Mouse (Mus musculus): ENCODE data around the gene Farp1.

Gene Farp1

GRCm38 (mm10) chr14:121057750-121058149, 22.8 kb downstream of the Farp1 start:
- DNase-seq (ENCODE audit: low spot score in 2 of 2), result no peak

DNA sequence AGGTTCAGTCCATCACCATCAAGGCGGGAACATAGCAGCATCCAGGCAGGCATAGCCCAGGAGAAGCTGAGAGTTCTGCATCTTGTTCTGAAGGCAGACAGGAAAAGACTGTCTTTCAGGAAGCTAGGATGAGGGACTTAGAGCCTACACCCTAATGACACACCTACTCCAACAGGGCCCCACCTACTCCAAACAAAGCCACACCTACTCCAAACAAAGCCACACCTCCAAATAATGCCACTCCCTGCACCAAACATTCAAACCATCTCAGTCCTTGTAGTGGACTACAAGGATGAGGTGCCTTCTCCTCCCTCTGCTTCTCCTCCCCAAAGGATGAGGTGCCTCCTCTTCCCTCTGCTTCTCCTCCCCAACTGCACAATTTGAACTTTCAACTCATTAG, 23.5 kb downstream of the Farp1 start:
- no peak for DNase-seq (ENCODE audit: low spot score in 2 of 2)

DNA sequence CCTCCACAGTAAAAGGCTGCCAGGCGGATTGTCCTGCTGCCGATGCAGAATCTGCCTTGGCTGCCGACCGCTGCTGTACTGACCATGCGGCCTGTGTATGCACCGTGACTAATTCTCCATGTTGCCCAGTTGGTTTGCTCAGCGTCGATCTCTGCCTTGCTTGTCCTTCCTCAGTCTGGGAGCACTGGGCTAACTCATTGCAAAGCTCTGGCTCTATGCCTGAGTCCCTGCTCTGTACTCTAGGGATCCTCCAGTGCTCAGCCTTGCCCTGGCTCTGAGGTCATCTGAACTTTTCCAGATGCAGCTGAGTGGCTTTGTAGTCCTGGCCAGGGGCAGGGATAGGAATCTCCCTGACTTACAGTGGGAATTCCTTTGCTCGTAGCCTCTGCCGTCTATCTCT, 24.3 kb downstream of the Farp1 start:
- no peak for DNase-seq (ENCODE audit: low spot score in 2 of 2)

- no peak for DNase-seq (ENCODE audit: low spot score in 2 of 2)
Measured at GRCm38 (mm10) chr14:121060484-121060883, 25.5 kb downstream of the Farp1 start.

DNA sequence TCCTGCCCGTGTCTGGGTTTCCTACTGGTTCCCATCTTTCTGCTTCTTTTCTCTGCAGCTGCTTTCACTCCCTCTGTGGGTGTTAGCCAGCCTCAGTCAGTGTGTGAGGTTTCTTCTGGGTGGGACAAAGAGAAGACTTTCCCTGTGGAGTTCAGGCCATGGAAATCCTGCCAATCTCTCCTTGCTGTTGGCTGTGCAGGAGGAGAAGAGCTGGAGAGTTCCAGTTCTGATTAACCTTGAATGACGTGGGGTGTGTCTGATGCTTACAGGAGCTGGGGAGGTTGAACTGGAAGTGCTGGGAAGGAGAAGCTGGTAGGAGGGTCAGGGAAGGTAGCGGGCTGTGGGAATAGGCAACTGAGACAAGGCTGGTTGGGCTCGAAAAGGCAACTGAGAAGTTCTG, 26.7 kb downstream of the Farp1 start:
- DNase-seq (ENCODE audit: low spot score in 2 of 2), result no peak

DNA sequence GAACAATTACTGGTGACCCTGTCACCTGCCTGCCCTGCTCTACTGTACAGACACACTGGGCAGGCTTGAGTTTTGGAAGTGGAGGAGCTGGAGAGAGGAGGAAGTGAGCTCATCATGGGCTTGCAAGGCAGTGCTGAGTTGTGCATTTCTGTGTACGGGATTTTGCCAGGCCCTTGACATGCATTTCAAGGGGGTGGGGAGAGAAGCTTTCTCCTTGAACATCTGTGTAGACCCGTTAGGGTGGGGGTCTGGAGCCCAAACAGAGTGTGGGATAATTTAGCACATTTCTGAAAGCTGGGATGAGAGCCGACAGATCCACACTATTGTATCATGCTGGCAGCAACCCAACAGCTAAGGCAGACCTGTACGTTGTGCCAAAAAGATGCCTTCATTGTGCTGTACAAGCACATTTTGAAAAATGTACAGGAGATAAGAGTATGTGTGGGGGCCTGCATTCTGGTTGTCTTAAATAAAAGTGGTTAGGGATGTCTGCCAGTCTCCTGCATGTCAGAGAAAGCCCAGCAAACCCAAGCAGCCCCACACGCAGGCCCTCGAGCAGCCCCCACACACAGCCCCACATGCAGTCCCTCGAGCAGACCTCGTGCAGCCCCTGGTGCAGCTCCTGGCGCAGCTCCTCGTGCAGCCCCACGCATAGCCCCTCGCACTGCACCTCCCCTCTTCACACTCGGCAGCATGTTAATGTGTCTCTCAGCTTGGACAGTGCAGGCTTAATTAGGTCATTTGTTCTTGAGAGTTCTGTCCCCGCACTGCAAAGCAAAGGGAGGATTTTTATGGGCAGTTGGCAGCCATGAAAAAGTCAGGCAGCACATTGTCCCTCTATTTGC, 27.5 kb downstream of the Farp1 start:
- no peak for DNase-seq (ENCODE audit: low spot score in 2 of 2)

- no peak for DNase-seq (ENCODE audit: low spot score in 2 of 2)
Measured at GRCm38 (mm10) chr14:121064726-121065125, 29.7 kb downstream of the Farp1 start.

DNA sequence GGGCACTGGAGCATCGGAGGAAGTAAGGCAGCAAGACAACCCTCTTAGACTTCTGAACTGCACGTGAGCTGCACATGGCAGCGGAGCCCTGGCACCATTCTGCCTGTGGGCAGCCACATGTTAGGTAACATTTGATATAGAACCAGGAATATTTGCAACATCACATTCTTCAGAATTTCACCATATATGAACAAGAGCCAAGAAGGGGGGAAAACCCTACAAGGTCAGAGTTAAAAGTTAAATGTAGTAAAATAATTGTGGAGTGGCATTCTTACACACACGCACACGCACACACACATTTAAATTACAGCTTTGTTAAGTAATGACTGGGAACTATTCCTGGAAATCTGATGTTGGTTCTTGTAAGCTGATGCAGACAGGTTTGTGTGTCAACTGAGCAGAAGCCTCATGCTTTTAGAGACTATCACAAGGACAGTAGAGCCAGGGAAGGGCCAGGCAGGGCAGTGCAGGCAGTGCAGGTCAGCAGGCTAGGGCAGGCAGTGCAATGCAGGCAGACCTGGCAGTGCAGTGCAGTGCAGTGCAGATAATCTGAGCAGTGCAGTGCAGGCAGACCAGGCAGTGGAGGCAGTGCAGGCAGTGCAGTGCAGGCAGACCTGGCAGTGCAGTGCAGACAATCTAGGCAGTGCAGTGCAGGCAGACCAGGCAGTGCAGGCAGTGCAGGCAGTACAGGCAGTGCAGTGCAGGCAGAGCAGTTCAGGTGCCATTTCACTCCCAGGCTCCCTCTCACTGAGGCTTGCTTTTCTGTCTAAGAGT, 38.3 kb downstream of the Farp1 start:
- no peak for DNase-seq (ENCODE audit: low spot score in 2 of 2)

- no peak for DNase-seq (ENCODE audit: low spot score in 2 of 2)
Measured at GRCm38 (mm10) chr14:121074197-121074734, 39.3 kb downstream of the Farp1 start.

GRCm38 (mm10) chr14:121080739-121081138, 45.7 kb downstream of the Farp1 start:
- DNase-seq (ENCODE audit: low spot score in 2 of 2), result no peak

DNA sequence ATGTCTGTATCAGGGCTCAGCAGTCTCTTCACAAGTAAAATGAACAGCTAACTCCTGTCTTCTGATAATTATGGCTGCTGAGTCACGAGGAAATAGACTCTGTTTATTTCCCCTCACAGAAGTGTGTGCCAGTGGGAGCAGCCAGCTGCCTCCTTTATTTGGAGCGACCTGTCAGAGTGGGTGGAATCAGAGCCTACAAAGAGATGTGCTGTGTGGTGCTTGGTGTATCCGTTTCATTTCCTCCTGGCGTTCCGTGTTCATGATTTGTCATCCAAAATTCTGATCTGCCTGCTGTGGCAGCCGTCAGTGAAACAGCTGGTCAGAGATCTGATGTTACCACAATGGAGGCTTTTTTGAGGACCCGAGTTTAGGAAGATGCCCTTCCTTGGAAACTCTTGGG, 47.3 kb downstream of the Farp1 start:
- no peak for DNase-seq (ENCODE audit: low spot score in 2 of 2)

DNA sequence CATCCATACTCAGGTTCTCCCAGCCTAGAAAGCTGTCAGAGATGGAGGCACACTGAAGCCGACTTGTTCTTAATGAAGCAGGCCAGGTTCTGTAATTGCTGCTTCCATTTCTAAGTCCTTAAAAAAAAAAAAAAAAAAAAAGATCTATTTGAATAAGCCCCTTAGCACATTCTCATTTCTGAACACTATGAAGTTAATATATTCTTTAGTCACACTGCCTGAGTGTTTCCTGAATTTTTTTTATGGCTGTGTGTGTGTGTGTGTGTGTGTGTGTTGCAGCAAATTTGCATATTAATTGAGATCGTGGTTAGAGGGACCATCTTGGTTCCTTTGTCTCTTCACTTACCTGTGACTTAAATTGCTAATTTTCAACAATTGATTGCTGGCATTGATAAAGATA, 47.8 kb downstream of the Farp1 start:
- DNase-seq (ENCODE audit: low spot score in 2 of 2), result no peak

GRCm38 (mm10) chr14:121083352-121083751, 48.4 kb downstream of the Farp1 start:
- no peak for DNase-seq (ENCODE audit: low spot score in 2 of 2)

DNA sequence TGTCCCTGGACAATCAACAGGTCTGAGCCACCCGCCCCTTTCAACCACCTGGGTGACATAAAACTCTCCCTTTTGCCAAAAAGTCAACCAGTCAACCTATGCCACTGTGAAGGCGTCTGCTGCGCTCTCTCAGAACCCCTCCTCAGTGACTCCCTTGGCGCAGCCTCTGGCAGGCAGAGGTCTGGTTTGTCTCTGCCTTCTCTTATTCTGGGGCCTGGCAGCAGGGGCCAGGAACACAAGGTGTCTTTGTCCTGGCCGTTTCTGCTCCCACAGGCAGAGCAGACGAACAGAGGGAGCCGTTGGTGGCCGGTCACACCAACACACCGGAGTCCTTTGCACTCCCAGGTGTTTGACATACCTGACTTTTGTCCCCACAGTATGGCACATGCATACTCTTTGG, 57.5 kb downstream of the Farp1 start:
- DNase-seq (ENCODE audit: low spot score in 2 of 2), result no peak

DNA sequence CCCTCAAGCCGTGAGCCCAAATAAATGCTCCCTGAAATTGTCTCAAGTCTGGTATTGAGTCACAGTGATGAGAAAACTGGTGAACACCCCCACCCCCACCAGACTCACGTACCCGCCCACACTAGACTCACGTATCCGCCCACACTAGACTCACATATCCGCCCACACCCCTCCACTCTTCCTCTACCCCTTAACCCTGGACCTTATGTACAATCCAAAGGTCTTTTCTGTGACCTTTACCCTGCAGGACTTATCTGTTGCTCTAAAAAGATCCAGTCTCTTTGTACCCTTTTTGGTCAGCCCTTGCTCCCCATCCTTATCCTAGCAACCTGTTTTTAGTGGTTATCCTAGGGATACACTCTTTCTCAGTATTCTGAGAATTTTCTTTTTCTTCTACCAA, 58.9 kb downstream of the Farp1 start:
- no peak for DNase-seq (ENCODE audit: low spot score in 2 of 2)

DNA sequence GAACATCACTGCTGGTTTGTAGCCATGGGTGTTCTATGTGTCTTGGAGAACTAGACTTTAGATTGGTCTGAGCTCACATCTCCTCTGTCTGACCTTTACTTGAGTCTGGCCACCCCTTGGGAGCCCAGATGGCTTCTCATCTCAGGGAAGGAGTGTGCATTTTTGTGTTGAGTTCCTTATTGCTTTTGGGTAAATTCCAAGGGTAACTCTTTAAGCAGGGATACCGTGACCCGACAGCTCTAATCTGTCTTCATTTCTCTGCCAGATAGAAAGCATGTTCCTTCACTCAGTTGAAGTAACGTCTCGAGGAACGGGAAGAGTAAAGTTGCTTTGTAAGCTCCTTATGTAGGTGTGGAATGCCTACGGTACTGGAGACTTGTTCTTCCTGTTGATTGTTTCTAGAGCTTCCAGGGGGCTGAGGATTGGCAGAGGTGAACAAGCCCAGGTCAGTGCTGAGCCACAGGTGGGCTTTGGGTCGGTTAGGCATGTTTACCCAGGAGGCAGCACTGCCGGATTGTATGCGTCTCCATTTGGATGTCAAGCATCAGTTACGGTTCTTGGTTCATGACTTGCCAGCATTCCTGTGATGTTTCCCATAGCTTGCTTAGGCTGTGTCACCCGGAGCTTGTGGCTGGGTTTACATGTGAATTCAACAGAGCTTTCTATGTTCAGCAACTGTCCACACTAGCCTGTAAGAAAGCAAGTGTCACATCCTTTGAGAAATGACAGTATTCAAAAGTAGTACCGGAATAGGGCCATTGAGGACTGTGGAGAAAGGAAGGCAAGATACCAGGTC, 62.8 kb downstream of the Farp1 start:
- DNase-seq (ENCODE audit: low spot score in 2 of 2), result no peak

DNA sequence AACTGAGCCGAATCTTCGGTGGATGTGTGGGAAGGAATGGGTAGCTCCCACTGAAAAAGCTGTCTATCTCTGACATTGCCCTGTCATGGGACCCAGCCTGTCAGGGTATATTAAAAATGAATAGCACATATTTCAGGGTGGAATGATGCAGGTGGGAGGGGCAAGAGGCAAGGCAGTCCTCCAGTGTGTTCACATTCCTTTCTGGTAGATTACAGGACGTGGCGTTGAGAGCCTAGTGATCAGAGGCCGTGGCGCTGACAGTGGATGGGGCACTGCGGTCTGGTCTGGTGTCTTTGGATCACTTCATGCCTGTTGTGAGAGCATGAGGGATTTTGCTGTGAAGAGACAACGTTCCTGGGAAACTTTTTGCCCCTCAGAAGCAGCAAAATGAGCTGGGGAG, 64.1 kb downstream of the Farp1 start:
- DNase-seq (ENCODE audit: low spot score in 2 of 2), result no peak

GRCm38 (mm10) chr14:121099876-121100275, 64.9 kb downstream of the Farp1 start:
- no peak for DNase-seq (ENCODE audit: low spot score in 2 of 2)

DNA sequence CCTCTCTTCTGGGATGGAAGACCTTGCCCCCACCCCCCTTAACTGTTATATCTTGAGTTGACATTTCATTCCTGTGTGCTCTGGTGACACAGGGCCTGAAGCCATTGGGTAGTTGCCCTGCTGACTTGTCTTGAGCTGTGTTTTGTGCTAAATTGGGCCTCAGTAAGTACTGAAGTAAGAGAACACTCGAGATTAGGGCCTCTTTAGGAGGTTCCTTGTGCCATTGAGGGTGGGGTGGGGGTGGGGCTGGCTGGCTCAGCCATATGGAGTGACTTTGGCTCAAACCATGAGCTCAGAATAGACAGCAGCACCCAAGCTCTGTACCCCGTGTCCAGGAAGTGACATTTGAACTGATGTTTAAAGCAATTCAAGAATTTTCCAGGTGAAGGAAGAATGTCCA, 65.8 kb downstream of the Farp1 start:
- no peak for DNase-seq (ENCODE audit: low spot score in 2 of 2)

- DNase-seq (ENCODE audit: low spot score in 2 of 2), result no peak
Measured at GRCm38 (mm10) chr14:121101531-121101930, 66.5 kb downstream of the Farp1 start.

DNA sequence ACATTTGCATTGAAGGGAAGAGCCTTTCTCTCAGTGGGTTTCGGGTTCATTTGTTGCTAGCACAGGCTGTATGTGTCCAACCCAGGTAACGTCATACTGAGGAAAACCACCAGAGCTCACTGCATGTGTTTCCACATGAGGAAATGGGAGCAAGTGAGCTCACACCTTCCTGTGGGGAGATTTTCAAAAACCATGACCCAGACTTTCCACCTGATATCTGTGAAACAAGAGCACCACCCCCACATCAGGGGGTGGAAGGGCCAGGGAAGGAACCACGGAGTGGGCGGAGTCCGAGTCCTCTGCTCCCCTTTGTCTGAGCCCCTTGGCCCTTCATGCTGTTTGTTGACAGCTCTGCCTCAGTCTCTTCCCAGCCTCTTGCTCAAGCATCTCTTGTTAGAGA, 67.6 kb downstream of the Farp1 start:
- DNase-seq (ENCODE audit: low spot score in 2 of 2), result no peak

- no peak for DNase-seq (ENCODE audit: low spot score in 2 of 2)
Measured at GRCm38 (mm10) chr14:121103459-121103858, 68.5 kb downstream of the Farp1 start.

Data from spleen, postnatal 10 days (tissue).